Mouse (Mus musculus) adrenal gland, adult 8-10 months (tissue): ENCODE results near the gene Acot12. TPM values are rescaled to one million over a fixed set of nuclear protein-coding genes. Genes with fewer than 3 reads are reported as not detected.

Experiments
- DNase-seq: peaks from one replicate; pipeline ENCODE4 v3.0.0; 2022
- microRNA-seq, 2 experiments: library from miRNA; unstranded; fragments of <30 nt; microRNA quantifications; one replicate each; pipeline ENCODE4 v1.2.0; 2022
- total RNA-seq, 4 experiments: library from RNA; stranded (reverse); gene quantifications; 2 replicates each; pipeline ENCODE4 v1.2.4; 2022

The Acot12 gene
- total RNA-seq, 4 experiments from 2014 or later = 0.41 to 11.4 (median 2.7) TPM

DNA sequence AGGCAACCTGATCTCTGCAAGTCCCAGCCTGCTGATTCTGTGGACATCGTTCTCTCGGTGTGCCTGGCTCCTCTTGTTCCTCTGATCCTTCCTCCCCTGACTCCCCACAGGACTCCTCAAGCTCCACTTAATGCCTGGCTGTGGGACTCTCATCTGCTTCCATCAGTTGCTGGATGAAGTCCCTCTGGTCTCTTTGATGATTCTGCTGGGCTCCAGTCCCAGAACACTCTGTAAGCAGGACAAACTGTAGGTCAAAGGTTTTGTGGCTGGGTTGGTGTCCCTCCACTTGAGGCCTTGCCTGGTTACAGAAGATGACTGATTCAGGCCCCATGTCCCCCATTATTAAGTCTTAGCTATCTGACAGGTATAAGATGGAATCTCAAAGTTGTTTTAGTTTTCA lies 84.8 kb downstream of the Acot12 start:
- DNase-seq = no peak

DNA sequence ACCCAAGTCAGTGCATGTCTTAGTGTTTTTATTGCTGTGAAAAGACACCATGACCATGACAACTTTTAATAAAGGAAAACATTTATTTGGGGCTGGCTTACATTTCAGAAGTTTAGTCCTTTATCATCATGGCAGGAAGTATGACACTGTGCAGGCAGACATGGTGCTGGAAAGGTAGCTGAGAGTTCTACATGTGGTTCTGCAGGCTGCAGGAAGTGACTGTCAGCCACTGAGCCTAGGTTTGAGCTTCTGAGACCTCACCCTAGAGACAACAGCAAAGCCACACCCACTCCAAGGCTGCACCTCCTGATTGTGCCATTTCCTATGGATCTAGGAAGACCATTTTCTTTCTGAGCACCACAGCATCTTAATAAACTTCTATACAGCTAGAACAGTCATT lies 86.6 kb downstream of the Acot12 start:
- DNase-seq = no peak

Small RNAs within 50 kb of the gene (microRNA-seq; reads per million reads assigned to microRNA genes)
- gene Gm27656 = 0 reads per million in 2 experiments

Other genes with a start within 250 kb of the Acot12 start
- 10 to 100 TPM; 40.2 to 55.2 (median 52.1) TPM for gene Zcchc9, start 66.2 kb downstream of the Acot12 start, total RNA-seq
- gene Ckmt2, start 135.4 kb downstream of the Acot12 start, total RNA-seq = not detected